Mouse (Mus musculus) embryonic facial prominence, embryonic 10.5 days (tissue): Measurements from ENCODE around the gene Dnmt3a. TPM values are rescaled to one million over a fixed set of nuclear protein-coding genes. Genes with fewer than 3 reads are reported as not detected.
A peak's percentile ranks its signal among the peaks of the same experiment; 100 is the strongest.

Experiments
- DNase-seq: peaks from one replicate; pipeline ENCODE4 v3.0.0-alpha.2; 2017; ENCODE audit warnings: low spot score
- H3K27ac ChIP-seq: fragments of 300-500 bp; sonication (generic); replicated peaks from 2 replicates; pipeline ENCODE4 v1.5.1; 2016; ENCODE audit warnings: mild to moderate bottlenecking
- H3K27me3 ChIP-seq: fragments of 300-500 bp; sonication (generic); replicated peaks from 2 replicates; pipeline ENCODE4 v1.6.1; 2016; ENCODE audit warnings: low read depth, mild to moderate bottlenecking; ENCODE audit not compliant: poor library complexity, severe bottlenecking
- H3K36me3 ChIP-seq: fragments of 300-500 bp; sonication (generic); replicated peaks from 2 replicates; pipeline ENCODE4 v1.6.1; 2016; ENCODE audit warnings: mild to moderate bottlenecking, moderate library complexity
- H3K4me1 ChIP-seq: fragments of 300-500 bp; sonication (generic); 2 replicates; pipeline ENCODE4 v1.6.1; 2016
- H3K4me3 ChIP-seq: fragments of 300-500 bp; sonication (generic); 2 replicates; pipeline ENCODE4 v1.5.1; 2016; ENCODE audit warnings: mild to moderate bottlenecking, moderate library complexity
- H3K9me3 ChIP-seq: fragments of 300-500 bp; sonication (generic); 2 replicates; pipeline ENCODE4 v1.6.1; 2016; ENCODE audit warnings: mild to moderate bottlenecking
- WGBS: fragments of 180-500 bp; shearing (Covaris S2); methylation state at CpG from one replicate; pipeline ENCODE4 v1.1.7; 2016; 5-methylcytosine and 5-hydroxymethylcytosine counted together
- polyA plus RNA-seq: library from polyadenylated mRNA; unstranded; fragments of >200 nt; fragmentation: Nextera tagmentation; extraction: Ambion mirVana; gene quantifications from 2 replicates; pipeline ENCODE4 v1.2.1, GENCODE M21; 2016

Dnmt3a gene
- polyA plus RNA-seq, 1 experiment from 2014 or later: 179 TPM

GRCm38 (mm10) chr12:3827771-3828170 lies 22.0 kb downstream of the Dnmt3a start:
- H3K27me3 ChIP-seq: peaks cover 8% of the 10 kb centered on the region; the same call in 1 of the 2 replicates
- H3K4me3 ChIP-seq: no peak overlapping the region
- 0 out of 2 replicates have a peak, but pooled peaks cover 2% of the 10 kb centered on the region for H3K36me3 ChIP-seq
- peaks cover 26% of the 10 kb centered on the region for H3K4me1 ChIP-seq
- no peaks in the 10 kb centered on the region for H3K9me3 ChIP-seq
- no peak overlapping the region for H3K27ac ChIP-seq
- no peak for DNase-seq
- 89% methylated on average over 5 of the region's 5 CpGs for WGBS

- H3K4me3 ChIP-seq: no peak overlapping the region
- H3K36me3 ChIP-seq: peaks cover 27% of the 10 kb centered on the region; the same call in 1 of the 2 replicates
- WGBS: 61% methylated on average over 7 of the region's 7 CpGs
- H3K9me3 ChIP-seq: no peaks in the 10 kb centered on the region
- no peak for DNase-seq
- no peak overlapping the region; the same call in 1 of the 2 replicates for H3K27ac ChIP-seq
- peaks cover 64% of the 10 kb centered on the region for H3K4me1 ChIP-seq
- H3K27me3 ChIP-seq: peaks cover 54% of the 10 kb centered on the region
These were observed 27.4 kb downstream of the Dnmt3a start for GRCm38 (mm10) chr12:3833059-3833760.

GRCm38 (mm10) chr12:3833851-3834273 lies 28.1 kb downstream of the Dnmt3a start:
- DNase-seq: peak; percentile 53
- Histone ChIP-seq H3K27ac (peak overlapping the region; percentile 75), H3K9me3 (no peaks in the 10 kb centered on the region), H3K36me3 (peaks cover 34% of the 10 kb centered on the region), H3K27me3 (peaks cover 61% of the 10 kb centered on the region), H3K4me3 (peak overlapping the region; percentile 33), H3K4me1 (peaks cover 67% of the 10 kb centered on the region)
- 10% methylated on average over 8 of the region's 8 CpGs for WGBS

- H3K4me3 ChIP-seq: peak overlapping the region; percentile 33
- peak overlapping the region; percentile 75 for H3K27ac ChIP-seq
These were observed 28.8 kb downstream of the Dnmt3a start for GRCm38 (mm10) chr12:3834373-3835314.

GRCm38 (mm10) chr12:3835576-3835975 lies 29.8 kb downstream of the Dnmt3a start:
- peaks cover 67% of the 10 kb centered on the region for H3K4me1 ChIP-seq
- H3K27me3 ChIP-seq: peaks cover 78% of the 10 kb centered on the region
- H3K9me3 ChIP-seq: no peaks in the 10 kb centered on the region
- DNase-seq: no peak
- 61% methylated on average over 2 of the region's 2 CpGs for WGBS
- H3K36me3 ChIP-seq: peaks cover 51% of the 10 kb centered on the region
- H3K27ac ChIP-seq: no peak overlapping the region
- no peak overlapping the region for H3K4me3 ChIP-seq

More at GRCm38 (mm10) chr12:3834373-3835314, 28.8 kb downstream of the Dnmt3a start:
- no peaks in the 10 kb centered on the region for H3K9me3 ChIP-seq
- DNase-seq: peak; percentile 67
- peaks cover 67% of the 10 kb centered on the region for H3K4me1 ChIP-seq
- peaks cover 41% of the 10 kb centered on the region for H3K36me3 ChIP-seq
- 10% methylated on average over 21 of the region's 21 CpGs for WGBS
- peaks cover 68% of the 10 kb centered on the region for H3K27me3 ChIP-seq

GRCm38 (mm10) chr12:3837081-3837832 lies 31.4 kb downstream of the Dnmt3a start:
- peaks cover 63% of the 10 kb centered on the region for H3K36me3 ChIP-seq
- WGBS: 42% methylated on average over 9 of the region's 9 CpGs

GRCm38 (mm10) chr12:3838009-3838408 lies 32.2 kb downstream of the Dnmt3a start:
- WGBS: 79% methylated on average over 4 of the region's 4 CpGs
- H3K27ac ChIP-seq: no peak overlapping the region
- peaks cover 79% of the 10 kb centered on the region for H3K27me3 ChIP-seq
- peaks cover 77% of the 10 kb centered on the region for H3K4me1 ChIP-seq
- no peaks in the 10 kb centered on the region for H3K9me3 ChIP-seq
- H3K36me3 ChIP-seq: peaks cover 63% of the 10 kb centered on the region
- no peak overlapping the region for H3K4me3 ChIP-seq
- DNase-seq: no peak

More at GRCm38 (mm10) chr12:3837081-3837832, 31.4 kb downstream of the Dnmt3a start:
- Histone ChIP-seq H3K27me3 (peaks cover 87% of the 10 kb centered on the region), H3K27ac (no peak overlapping the region), H3K9me3 (no peaks in the 10 kb centered on the region), H3K4me1 (peaks cover 78% of the 10 kb centered on the region), H3K4me3 (no peak overlapping the region)
- peak; percentile 62 for DNase-seq

- H3K4me1 ChIP-seq: peaks cover 77% of the 10 kb centered on the region
- peaks cover 68% of the 10 kb centered on the region for H3K27me3 ChIP-seq
- H3K36me3 ChIP-seq: peaks cover 63% of the 10 kb centered on the region
- H3K4me3 ChIP-seq: no peak overlapping the region
- DNase-seq: no peak
- WGBS: 89% methylated on average over 1 of the region's 1 CpGs
- no peak overlapping the region for H3K27ac ChIP-seq
- H3K9me3 ChIP-seq: no peaks in the 10 kb centered on the region
These were observed 33.9 kb downstream of the Dnmt3a start for GRCm38 (mm10) chr12:3839662-3840061.

GRCm38 (mm10) chr12:3841121-3841520 lies 35.3 kb downstream of the Dnmt3a start:
- H3K4me1 ChIP-seq: peaks cover 66% of the 10 kb centered on the region

GRCm38 (mm10) chr12:3842843-3843242 lies 37.0 kb downstream of the Dnmt3a start:
- 40% methylated on average over 6 of the region's 6 CpGs for WGBS
- Histone ChIP-seq H3K36me3 (peaks cover 47% of the 10 kb centered on the region), H3K27me3 (peaks cover 65% of the 10 kb centered on the region), H3K27ac (peak overlapping the region; percentile 69), H3K4me3 (peak overlapping the region; percentile 21; the same call in 1 of the 2 replicates), H3K4me1 (peaks cover 49% of the 10 kb centered on the region), H3K9me3 (no peaks in the 10 kb centered on the region)
- DNase-seq: peak; percentile 55

More at GRCm38 (mm10) chr12:3841121-3841520, 35.3 kb downstream of the Dnmt3a start:
- peaks cover 62% of the 10 kb centered on the region for H3K36me3 ChIP-seq
- no peak overlapping the region for H3K4me3 ChIP-seq
- no peak overlapping the region for H3K27ac ChIP-seq
- 76% methylated on average over 4 of the region's 4 CpGs for WGBS
- peaks cover 68% of the 10 kb centered on the region for H3K27me3 ChIP-seq
- DNase-seq: no peak
- H3K9me3 ChIP-seq: no peaks in the 10 kb centered on the region

GRCm38 (mm10) chr12:3843371-3843861 lies 37.6 kb downstream of the Dnmt3a start:
- peak overlapping the region; percentile 23; the same call in 1 of the 2 replicates for H3K4me3 ChIP-seq

More at GRCm38 (mm10) chr12:3843371-3843861, 37.6 kb downstream of the Dnmt3a start:
- Histone ChIP-seq H3K9me3 (no peaks in the 10 kb centered on the region), H3K36me3 (peaks cover 42% of the 10 kb centered on the region), H3K27me3 (peaks cover 60% of the 10 kb centered on the region), H3K27ac (peak overlapping the region; percentile 69), H3K4me1 (peaks cover 43% of the 10 kb centered on the region)
- DNase-seq: peak; percentile 80
- 19% methylated on average over 7 of the region's 7 CpGs for WGBS
